8 mouse cellular contexts compared by ENCODE assay signal in the genomic region with DNA sequence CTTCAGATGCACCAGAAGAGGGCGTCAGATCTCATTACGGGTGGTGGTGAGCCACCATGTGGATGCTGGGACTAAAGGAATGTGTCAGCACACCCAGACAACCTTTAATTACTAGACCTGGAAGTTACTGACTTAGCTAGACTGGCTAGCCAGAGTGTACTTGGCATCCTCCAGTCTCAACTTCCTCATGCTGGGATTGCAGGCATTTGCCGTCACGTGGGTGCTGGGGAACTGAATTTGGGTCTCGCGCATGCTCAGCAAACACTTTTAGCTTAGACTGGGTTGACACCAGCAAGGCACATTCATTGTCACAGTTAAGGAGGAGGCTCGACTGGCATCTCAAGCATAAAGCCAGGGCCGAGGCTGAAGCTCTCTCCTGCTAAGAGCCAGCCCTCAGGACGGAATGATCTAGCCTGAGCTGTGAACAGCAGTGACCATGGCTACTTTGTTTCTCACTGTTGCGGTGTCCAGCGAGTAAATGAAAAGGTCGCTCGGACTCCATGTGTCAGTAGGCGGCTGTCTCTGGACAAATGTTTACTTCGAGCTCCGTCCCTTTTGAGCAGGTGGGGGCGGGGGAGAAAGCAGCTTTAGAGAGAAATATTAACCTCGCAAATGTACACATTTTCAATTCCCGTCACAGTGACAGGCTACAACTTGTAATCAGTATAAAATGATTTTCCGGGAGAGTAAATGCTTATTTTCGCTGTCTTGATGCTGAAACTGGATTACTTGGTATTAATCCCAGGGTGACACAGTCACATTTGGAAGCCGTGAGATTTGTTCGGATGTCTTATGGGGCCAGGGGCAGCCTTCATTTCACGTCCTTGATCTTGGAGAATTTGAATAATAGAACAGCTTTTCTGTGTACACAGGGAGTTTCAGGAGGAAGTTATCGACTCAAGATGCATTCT.
A peak's percentile ranks its signal among the peaks of the same experiment; 100 is the strongest.
DNase-seq lines count a peak whose midpoint lies in the region; ATAC-seq and TF ChIP-seq lines count a peak whose summit lies in the region.

No protein-coding gene starts in this region.

- H3K4me2 ChIP-seq in kidney, embryonic 16.5 days (replicated peaks; ENCODE audit: low read depth, low read length), result no peak overlapping the region
- H3K4me2 ChIP-seq in hindbrain, postnatal 0 days (ENCODE audit: low read depth, low read length), result peak overlapping the region; percentile 19; the same call in 1 of the 2 replicates
- no peak overlapping the region for H3K4me2 ChIP-seq in limb, embryonic 11.5 days (ENCODE audit: low read depth, severe bottlenecking)
- peak overlapping the region; percentile 20 for H3K4me2 ChIP-seq in midbrain, embryonic 15.5 days

- no peaks in the 10 kb centered on the region for H3K36me3 ChIP-seq in kidney, adult 2 months (ENCODE audit: control insufficient read depth, insufficient read depth, low read length)
- no peaks in the 10 kb centered on the region for H3K36me3 ChIP-seq in kidney, embryonic 16.5 days (ENCODE audit: insufficient read depth, low read length)
- H3K36me3 ChIP-seq in hindbrain, postnatal 0 days (ENCODE audit: insufficient read depth, low read length), result no peaks in the 10 kb centered on the region
- no peaks in the 10 kb centered on the region for H3K36me3 ChIP-seq in limb, embryonic 11.5 days (ENCODE audit: control insufficient read depth, insufficient read depth, low read length)
- H3K36me3 ChIP-seq in midbrain, embryonic 15.5 days (replicated peaks), result no peaks in the 10 kb centered on the region

- DNase-seq in kidney, adult 2 months, result peak; percentile 49
- peak; percentile 58 for DNase-seq in cerebellum, adult 9-11 months
- DNase-seq in hindbrain, postnatal 0 days (ENCODE audit: low spot score), result peak; percentile 67
- DNase-seq in limb, embryonic 11.5 days (ENCODE audit: low spot score), result no peak

- no peak overlapping the region for H3K4me3 ChIP-seq in kidney, adult 2 months (ENCODE audit: insufficient read depth, low read depth, low read length)
- no peak overlapping the region for H3K4me3 ChIP-seq in kidney, embryonic 16.5 days (ENCODE audit: low read length)
- H3K4me3 ChIP-seq in hindbrain, postnatal 0 days (ENCODE audit: low read length), result no peak overlapping the region
- no peak overlapping the region for H3K4me3 ChIP-seq in limb, embryonic 11.5 days (ENCODE audit: low read depth, low read length)
- no peak overlapping the region for H3K4me3 ChIP-seq in midbrain, embryonic 15.5 days

- H3K27me3 ChIP-seq in kidney, adult 2 months (replicated peaks; ENCODE audit: control insufficient read depth, insufficient read depth, low read length), result no peaks in the 10 kb centered on the region
- H3K27me3 ChIP-seq in kidney, embryonic 16.5 days (ENCODE audit: insufficient read depth, low read length), result no peaks in the 10 kb centered on the region
- H3K27me3 ChIP-seq in hindbrain, postnatal 0 days (ENCODE audit: insufficient read depth, low read length), result no peaks in the 10 kb centered on the region
- no peaks in the 10 kb centered on the region for H3K27me3 ChIP-seq in limb, embryonic 11.5 days (ENCODE audit: control insufficient read depth, insufficient read depth, low read length)
- no peaks in the 10 kb centered on the region for H3K27me3 ChIP-seq in midbrain, embryonic 15.5 days (replicated peaks)

- peaks cover 4% of the 10 kb centered on the region; the same call in 1 of the 2 replicates for H3K4me1 ChIP-seq in kidney, adult 2 months (ENCODE audit: control insufficient read depth, insufficient read depth, low read length)
- peaks cover 35% of the 10 kb centered on the region for H3K4me1 ChIP-seq in kidney, embryonic 16.5 days (ENCODE audit: insufficient read depth, low read length)
- H3K4me1 ChIP-seq in hindbrain, postnatal 0 days (ENCODE audit: insufficient read depth, low read length), result peaks cover 12% of the 10 kb centered on the region
- peaks cover 12% of the 10 kb centered on the region for H3K4me1 ChIP-seq in limb, embryonic 11.5 days (ENCODE audit: control insufficient read depth, insufficient read depth, low read length)
- peaks cover 37% of the 10 kb centered on the region for H3K4me1 ChIP-seq in midbrain, embryonic 15.5 days

- ATAC-seq in kidney, embryonic 16.5 days (ENCODE audit: low FRiP score, low TSS enrichment), result no peak
- peak; percentile 48; the same call in 1 of the 2 replicates for ATAC-seq in hindbrain, postnatal 0 days
- no peak for ATAC-seq in limb, embryonic 11.5 days (ENCODE audit: insufficient number of reproducible peaks, low FRiP score, low TSS enrichment, low read depth)
- ATAC-seq in midbrain, embryonic 15.5 days (replicated peaks), result 0 out of 2 replicates have a peak, but pooled peaks have one; percentile 5
- no peak for ATAC-seq in monocyte, adult 5-6 weeks (replicated peaks; ENCODE audit: insufficient number of reproducible peaks, low FRiP score, low TSS enrichment, poor library complexity, severe bottlenecking)
- no peak for ATAC-seq in erythroblast, adult 5-6 weeks (replicated peaks; ENCODE audit: low FRiP score, poor library complexity, severe bottlenecking)

- WGBS in kidney, adult 2 months, result 57% methylated on average over 25 of the region's 25 CpGs
- 63% methylated on average over 25 of the region's 25 CpGs for WGBS in kidney, embryonic 16.5 days
- WGBS in hindbrain, postnatal 0 days, result 35% methylated on average over 25 of the region's 25 CpGs
- WGBS in limb, embryonic 11.5 days, result 77% methylated on average over 25 of the region's 25 CpGs
- WGBS in midbrain, embryonic 15.5 days, result 31% methylated on average over 25 of the region's 25 CpGs

- no peak overlapping the region for H3K9ac ChIP-seq in kidney, embryonic 16.5 days (replicated peaks; ENCODE audit: low read length)
- no peak overlapping the region for H3K9ac ChIP-seq in hindbrain, postnatal 0 days (replicated peaks; ENCODE audit: low read length)
- no peak overlapping the region for H3K9ac ChIP-seq in limb, embryonic 11.5 days (ENCODE audit: low read length)
- H3K9ac ChIP-seq in midbrain, embryonic 15.5 days, result 0 out of 2 replicates have a peak overlapping the region, but pooled peaks have one; percentile 3

- no peaks in the 10 kb centered on the region for H3K9me3 ChIP-seq in kidney, embryonic 16.5 days (ENCODE audit: low read length)
- H3K9me3 ChIP-seq in hindbrain, postnatal 0 days (ENCODE audit: low read length), result no peaks in the 10 kb centered on the region
- H3K9me3 ChIP-seq in limb, embryonic 11.5 days (ENCODE audit: control insufficient read depth, low read length), result no peaks in the 10 kb centered on the region
- no peaks in the 10 kb centered on the region for H3K9me3 ChIP-seq in midbrain, embryonic 15.5 days

- H3K27ac ChIP-seq in kidney, adult 2 months (ENCODE audit: insufficient read depth, low read depth, low read length), result no peak overlapping the region
- H3K27ac ChIP-seq in kidney, embryonic 16.5 days (ENCODE audit: low read length), result no peak overlapping the region
- peak overlapping the region; percentile 54 for H3K27ac ChIP-seq in hindbrain, postnatal 0 days
- 0 out of 2 replicates have a peak overlapping the region, but pooled peaks have one; percentile 21 for H3K27ac ChIP-seq in limb, embryonic 11.5 days (replicated peaks; ENCODE audit: low read depth, low read length)
- H3K27ac ChIP-seq in midbrain, embryonic 15.5 days, result peak overlapping the region; percentile 67

- TF ChIP-seq CTCF in kidney, adult 2 months (conservative IDR thresholded peaks at IDR 0.05; ENCODE audit: insufficient read depth, insufficient read length, low read depth, low read length), result no peak; the same call in 1 of the 2 replicates
- TF ChIP-seq CTCF in hindbrain, postnatal 0 days (IDR thresholded peaks at IDR 0.05; ENCODE audit: low read depth), result peak; percentile 35; the same call in 1 of the 2 replicates

- TF ChIP-seq POLR2A in kidney, adult 2 months (IDR thresholded peaks at IDR 0.05; ENCODE audit: low read depth, low read length), result no peak

Comparison
In these comparisons a context has a peak if more than half of its experiments do, and no peak if none do; other contexts are left out.
1. H3K27ac ChIP-seq: peak in hindbrain, postnatal 0 days (single experiment), limb, embryonic 11.5 days (single experiment) and midbrain, embryonic 15.5 days (single experiment); none in kidney, adult 2 months (single experiment) and kidney, embryonic 16.5 days (single experiment).
2. ATAC-seq: peak in hindbrain, postnatal 0 days (single experiment) and midbrain, embryonic 15.5 days (single experiment); none in kidney, embryonic 16.5 days (single experiment), limb, embryonic 11.5 days (single experiment), monocyte, adult 5-6 weeks (single experiment) and erythroblast, adult 5-6 weeks (single experiment).
3. H3K4me2 ChIP-seq: peak in hindbrain, postnatal 0 days (single experiment) and midbrain, embryonic 15.5 days (single experiment); none in kidney, embryonic 16.5 days (single experiment) and limb, embryonic 11.5 days (single experiment).